Mouse (Mus musculus) lung, postnatal 0 days (tissue): Measurements from ENCODE around the gene Efemp1. TPM values are rescaled to one million over a fixed set of nuclear protein-coding genes. Genes with fewer than 3 reads are reported as not detected.

Experiments used
- ATAC-seq: fragments of 200-750 bp; cut with Nextera tagmentation; 2 replicates; pipeline ENCODE4 v1.8.0; 2017; ENCODE audit warnings: moderate library complexity
- DNase-seq: peaks from one replicate; pipeline ENCODE4 v3.0.0-alpha.2; 2016; ENCODE audit warnings: low spot score
- H3K27ac ChIP-seq: fragments of 300-500 bp; sonication (generic); 2 replicates; pipeline ENCODE4 v1.5.1; 2014; ENCODE audit warnings: antibody characterized with exemption, mild to moderate bottlenecking, low read length, mixed read lengths
- H3K27me3 ChIP-seq: fragments of 300-500 bp; sonication (generic); replicated peaks from 2 replicates; pipeline ENCODE4 v1.6.1; 2014; ENCODE audit warnings: low read length, mixed read lengths; ENCODE audit not compliant: insufficient read depth
- H3K36me3 ChIP-seq: fragments of 300-500 bp; sonication (generic); 2 replicates; pipeline ENCODE4 v1.6.1; 2014; ENCODE audit warnings: low read length, mixed read lengths; ENCODE audit not compliant: insufficient read depth
- H3K4me1 ChIP-seq: fragments of 300-500 bp; sonication (generic); 2 replicates; pipeline ENCODE4 v1.6.1; 2014; ENCODE audit warnings: antibody characterized with exemption, low read depth, low read length, mixed read lengths; ENCODE audit not compliant: insufficient read depth
- H3K4me2 ChIP-seq: fragments of 300-500 bp; sonication (generic); replicated peaks from 2 replicates; pipeline ENCODE4 v1.6.1; 2014; ENCODE audit warnings: low read depth, mild to moderate bottlenecking, low read length, moderate library complexity, mixed read lengths
- H3K4me3 ChIP-seq: fragments of 300-500 bp; sonication (generic); 2 replicates; pipeline ENCODE4 v1.5.1; 2014; ENCODE audit warnings: low read depth, low read length
- H3K9ac ChIP-seq: fragments of 300-500 bp; sonication (generic); replicated peaks from 2 replicates; pipeline ENCODE4 v1.6.1; 2014; ENCODE audit warnings: low read depth, mild to moderate bottlenecking
- H3K9me3 ChIP-seq: fragments of 300-500 bp; sonication (generic); 2 replicates; pipeline ENCODE4 v1.6.1; 2016; ENCODE audit warnings: low read length, mixed read lengths
- CTCF ChIP-seq: IDR thresholded peaks from 2 replicates; pipeline ENCODE4 v1.5.1; 2016; ENCODE audit warnings: antibody characterized with exemption, mild to moderate bottlenecking
- EP300 ChIP-seq: IDR thresholded peaks from 2 replicates; pipeline ENCODE4 v1.6.1; 2016; ENCODE audit warnings: antibody characterized with exemption, mild to moderate bottlenecking, control low read depth
- WGBS: fragments of 180-500 bp; shearing (Covaris S2); extraction: QIAGEN DNeasy Blood & Tissue Kit; methylation state at CpG from one replicate; pipeline ENCODE4 v1.1.7; 2014; 5-methylcytosine and 5-hydroxymethylcytosine counted together
- polyA plus RNA-seq: library from polyadenylated mRNA; unstranded; fragments of >200 nt; fragmentation: Nextera tagmentation; extraction: Ambion mirVana; gene quantifications from 2 replicates; pipeline ENCODE4 v1.2.1, GENCODE M21; 2015

Gene Efemp1
- polyA plus RNA-seq, 1 experiment from 2014 or later: 25.8 TPM

GRCm38 (mm10) chr11:28833809-28834208, 19.2 kb upstream of the Efemp1 start:
- no peak overlapping the region for H3K4me2 ChIP-seq
- H3K4me3 ChIP-seq: no peak overlapping the region
- no peaks in the 10 kb centered on the region for H3K36me3 ChIP-seq
- no peak for TF ChIP-seq CTCF
- TF ChIP-seq EP300: peak; percentile 97
- ATAC-seq: peak; percentile 93
- H3K27ac ChIP-seq: no peak overlapping the region
- no peaks in the 10 kb centered on the region for H3K27me3 ChIP-seq
- H3K9ac ChIP-seq: no peak overlapping the region
- DNase-seq: peak; percentile 87
- H3K4me1 ChIP-seq: no peaks in the 10 kb centered on the region
- H3K9me3 ChIP-seq: no peaks in the 10 kb centered on the region
- 26% methylated on average over 3 of the region's 3 CpGs for WGBS

DNA sequence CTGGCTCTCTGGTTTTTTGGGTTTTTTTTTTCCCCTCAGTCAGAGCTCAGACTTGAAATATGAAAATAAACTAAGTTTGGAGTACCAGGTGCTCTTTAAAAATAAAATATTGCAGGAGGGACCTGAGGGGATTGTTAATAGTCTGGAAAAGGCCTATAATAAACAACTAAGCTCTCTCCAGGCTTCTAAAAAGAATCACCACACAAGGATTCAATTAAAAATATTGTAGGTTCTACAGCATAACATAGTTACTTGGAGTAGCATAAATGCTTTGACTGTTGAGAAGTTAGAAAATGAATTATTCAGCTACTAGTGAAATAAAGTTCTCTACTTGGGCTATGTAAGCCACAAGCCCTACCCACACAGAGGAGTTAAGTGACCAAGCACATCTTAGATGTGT, 17.9 kb upstream of the Efemp1 start:
- no peaks in the 10 kb centered on the region for H3K27me3 ChIP-seq
- no peak for ATAC-seq

GRCm38 (mm10) chr11:28849841-28850240, 3.2 kb upstream of the Efemp1 start:
- no peak for TF ChIP-seq CTCF
- no peak for TF ChIP-seq EP300
- Histone ChIP-seq H3K4me1 (no peaks in the 10 kb centered on the region), H3K9me3 (no peaks in the 10 kb centered on the region), H3K27ac (no peak overlapping the region), H3K27me3 (no peaks in the 10 kb centered on the region; the same call in 1 of the 2 replicates), H3K9ac (no peak overlapping the region), H3K36me3 (no peaks in the 10 kb centered on the region), H3K4me2 (no peak overlapping the region), H3K4me3 (no peak overlapping the region)
- ATAC-seq: no peak
- DNase-seq: no peak

More for the DNA sequence above, 17.9 kb upstream of the Efemp1 start:
- no peak overlapping the region for H3K4me2 ChIP-seq
- no peaks in the 10 kb centered on the region for H3K4me1 ChIP-seq
- no peak overlapping the region for H3K27ac ChIP-seq
- no peaks in the 10 kb centered on the region for H3K36me3 ChIP-seq
- no peaks in the 10 kb centered on the region for H3K9me3 ChIP-seq
- DNase-seq: no peak
- no peak for TF ChIP-seq CTCF
- no peak for TF ChIP-seq EP300
- H3K4me3 ChIP-seq: no peak overlapping the region
- H3K9ac ChIP-seq: no peak overlapping the region

DNA sequence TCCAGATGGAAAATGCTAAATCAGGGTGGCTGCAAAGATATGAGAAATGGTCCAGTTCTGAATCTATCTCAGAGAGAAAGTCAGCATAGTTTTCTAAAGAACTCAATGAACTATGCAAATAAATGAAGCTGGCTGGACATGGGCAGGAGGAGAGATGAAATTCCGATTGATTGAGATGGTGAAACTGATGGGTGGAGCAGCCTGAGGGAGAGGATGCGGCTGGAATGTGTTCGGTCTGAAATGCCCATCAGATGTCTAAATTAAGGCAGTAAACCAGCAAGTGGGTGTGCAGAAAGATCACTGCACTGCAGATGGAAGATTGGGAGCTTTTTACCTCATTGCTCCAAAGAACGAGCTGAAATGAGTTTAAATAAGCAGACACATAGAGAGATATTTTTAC, 1.4 kb upstream of the Efemp1 start:
- WGBS: 60% methylated on average over 4 of the region's 4 CpGs
- Histone ChIP-seq H3K9me3 (no peaks in the 10 kb centered on the region), H3K36me3 (no peaks in the 10 kb centered on the region), H3K4me2 (no peak overlapping the region), H3K27ac (no peak overlapping the region), H3K4me3 (no peak overlapping the region), H3K27me3 (no peaks in the 10 kb centered on the region; the same call in 1 of the 2 replicates), H3K9ac (no peak overlapping the region), H3K4me1 (no peaks in the 10 kb centered on the region)
- no peak for DNase-seq
- no peak for ATAC-seq
- no peak for TF ChIP-seq EP300
- no peak for TF ChIP-seq CTCF

GRCm38 (mm10) chr11:28852361-28852919, 564 bp upstream of the Efemp1 start:
- H3K4me1 ChIP-seq: no peaks in the 10 kb centered on the region
- no peaks in the 10 kb centered on the region for H3K9me3 ChIP-seq
- H3K27me3 ChIP-seq: no peaks in the 10 kb centered on the region; the same call in 1 of the 2 replicates
- ATAC-seq (no peak; the same call in 1 of the 2 replicates), DNase-seq (no peak)
- 15% methylated on average over 6 of the region's 6 CpGs for WGBS
- no peak for TF ChIP-seq CTCF
- no peak for TF ChIP-seq EP300
- H3K9ac ChIP-seq: no peak overlapping the region
- peak overlapping the region; percentile 71 for H3K4me2 ChIP-seq
- H3K36me3 ChIP-seq: no peaks in the 10 kb centered on the region
- H3K4me3 ChIP-seq: peak overlapping the region; percentile 43
- no peak overlapping the region for H3K27ac ChIP-seq

GRCm38 (mm10) chr11:28859125-28859524, 6.1 kb downstream of the Efemp1 start:
- DNase-seq (peak; percentile 48), ATAC-seq (peak; percentile 77)
- no peaks in the 10 kb centered on the region for H3K27me3 ChIP-seq
- no peak overlapping the region for H3K27ac ChIP-seq
- no peaks in the 10 kb centered on the region for H3K36me3 ChIP-seq
- H3K9ac ChIP-seq: no peak overlapping the region
- no peak overlapping the region for H3K4me3 ChIP-seq
- no peak overlapping the region for H3K4me2 ChIP-seq
- no peaks in the 10 kb centered on the region for H3K4me1 ChIP-seq
- no peak for TF ChIP-seq CTCF
- TF ChIP-seq EP300: no peak
- H3K9me3 ChIP-seq: no peaks in the 10 kb centered on the region

GRCm38 (mm10) chr11:28869129-28869528, 16.1 kb downstream of the Efemp1 start:
- H3K36me3 ChIP-seq: no peaks in the 10 kb centered on the region
- no peaks in the 10 kb centered on the region for H3K4me1 ChIP-seq
- H3K27me3 ChIP-seq: no peaks in the 10 kb centered on the region
- H3K9me3 ChIP-seq: no peaks in the 10 kb centered on the region
- TF ChIP-seq CTCF (no peak), EP300 (no peak)
- no peak for DNase-seq
- no peak for ATAC-seq
- no peak overlapping the region for H3K27ac ChIP-seq
- H3K9ac ChIP-seq: no peak overlapping the region
- H3K4me2 ChIP-seq: no peak overlapping the region
- WGBS: 61% methylated on average over 2 of the region's 2 CpGs
- H3K4me3 ChIP-seq: no peak overlapping the region
